Mouse (Mus musculus) megakaryocyte, adult 5-6 weeks (primary cell): Measurements from ENCODE around the gene Txnrd2. TPM values are rescaled to one million over a fixed set of nuclear protein-coding genes. Genes with fewer than 3 reads are reported as not detected.
A peak's percentile ranks its signal among the peaks of the same experiment; 100 is the strongest.

ENCODE experiments used
- ATAC-seq: 2 replicates; pipeline ENCODE4 v1.8.0; 2016; ENCODE audit warnings: mild to moderate bottlenecking, inconsistent platforms; ENCODE audit not compliant: poor library complexity, severe bottlenecking
- total RNA-seq, 2 experiments: library from RNA; stranded (forward) in 1 of 2; stranded (reverse) in 1 of 2; fragments of 153-499, 151-499 nt in 1 of 2; fragments of 221-1000, 200-1000 nt in 1 of 2; gene quantifications; 2 replicates each; pipeline versions ENCODE4 v1.2.3 to v1.2.4; 2015 to 2017

The Txnrd2 gene
- total RNA-seq (2015) (10.3 and 11.8 TPM in 2 replicates), total RNA-seq (2017) (7.0 and 9.3 TPM in 2 replicates)

- ATAC-seq, result peak; percentile 91
Measured at GRCm38 (mm10) chr16:18426215-18426791, at the start of gene Txnrd2. Gene Txnrd2, plus strand, starts transcription at chr16:18426384.

GRCm38 (mm10) chr16:18377203-18377602, 49.0 kb upstream of the Txnrd2 start:
- ATAC-seq, result no peak

GRCm38 (mm10) chr16:18378489-18378888, 47.7 kb upstream of the Txnrd2 start:
- no peak for ATAC-seq

- no peak for ATAC-seq
Measured at GRCm38 (mm10) chr16:18379338-18380001, 46.7 kb upstream of the Txnrd2 start.

GRCm38 (mm10) chr16:18380495-18381063, 45.6 kb upstream of the Txnrd2 start:
- ATAC-seq, result no peak

- ATAC-seq, result no peak
Measured at GRCm38 (mm10) chr16:18381621-18382258, 44.4 kb upstream of the Txnrd2 start.

GRCm38 (mm10) chr16:18383045-18383726, 43.0 kb upstream of the Txnrd2 start:
- no peak for ATAC-seq

- no peak for ATAC-seq
Measured at GRCm38 (mm10) chr16:18383756-18384155, 42.4 kb upstream of the Txnrd2 start.

GRCm38 (mm10) chr16:18384211-18384610, 42.0 kb upstream of the Txnrd2 start:
- no peak for ATAC-seq

GRCm38 (mm10) chr16:18384659-18385058, 41.5 kb upstream of the Txnrd2 start:
- ATAC-seq, result no peak

- no peak for ATAC-seq
Measured at GRCm38 (mm10) chr16:18385411-18385810, 40.8 kb upstream of the Txnrd2 start.

- no peak for ATAC-seq
Measured at GRCm38 (mm10) chr16:18386451-18386850, 39.7 kb upstream of the Txnrd2 start.

- no peak for ATAC-seq
Measured at GRCm38 (mm10) chr16:18386972-18387371, 39.2 kb upstream of the Txnrd2 start.

- no peak for ATAC-seq
Measured at GRCm38 (mm10) chr16:18387704-18388582, 38.2 kb upstream of the Txnrd2 start.

GRCm38 (mm10) chr16:18388583-18389435, 37.4 kb upstream of the Txnrd2 start:
- no peak for ATAC-seq

GRCm38 (mm10) chr16:18390399-18390798, 35.8 kb upstream of the Txnrd2 start:
- no peak for ATAC-seq

GRCm38 (mm10) chr16:18391127-18391526, 35.1 kb upstream of the Txnrd2 start:
- no peak for ATAC-seq

GRCm38 (mm10) chr16:18391728-18392127, 34.5 kb upstream of the Txnrd2 start:
- no peak for ATAC-seq
